Mouse (Mus musculus) right cerebral cortex, postnatal 36 days (tissue): Measurements from ENCODE around the gene Enpp7.
A peak's percentile ranks its signal among the peaks of the same experiment; 100 is the strongest.

Experiments
- DNase-seq, 2 experiments: peaks; one replicate each; pipeline ENCODE4 v3.0.0; 2022; ENCODE audit warnings: low spot score in 2 of 2, mixed read lengths in 1 of 2

Enpp7 gene

DNA sequence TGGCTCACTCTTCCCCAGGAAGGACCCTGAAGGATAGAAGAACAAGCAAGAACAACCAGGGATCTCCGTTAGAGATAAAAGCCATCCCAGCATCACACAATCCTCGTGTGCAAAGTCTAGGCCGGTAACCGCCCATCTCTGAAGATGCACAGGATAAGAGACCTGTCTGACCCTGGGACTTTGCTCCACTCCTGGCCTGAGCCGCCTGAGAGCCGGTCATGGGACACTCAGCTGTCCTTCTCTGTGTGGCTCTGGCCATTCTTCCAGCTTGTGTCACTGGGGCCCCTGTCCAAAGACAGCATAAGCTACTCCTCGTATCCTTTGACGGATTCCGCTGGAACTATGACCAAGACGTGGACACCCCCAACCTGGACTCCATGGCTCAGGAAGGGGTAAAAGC lies at the start of gene Enpp7:
TSS of gene Enpp7 (plus strand) at position 190 of the 400 bp plus-strand sequence.
- DNase-seq, result no peak

DNA sequence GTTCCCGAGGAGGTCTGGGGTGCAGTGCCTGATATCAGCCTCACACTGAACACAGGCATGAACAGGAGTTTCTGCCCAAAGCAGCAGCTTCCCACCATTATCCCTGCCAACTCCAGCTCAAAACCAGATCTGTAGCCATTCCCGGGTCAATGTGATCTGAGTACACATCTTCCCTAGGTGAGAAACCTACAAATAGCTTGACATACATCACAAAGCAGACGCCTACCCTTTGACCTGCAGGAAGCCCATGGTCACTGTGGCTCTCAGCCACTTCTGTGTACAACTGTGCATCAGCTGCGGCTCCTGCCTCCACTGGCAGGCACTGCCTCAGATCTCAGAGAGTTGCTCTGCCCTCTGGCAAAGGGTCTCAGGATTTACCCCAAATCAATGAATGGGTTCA lies 48.3 kb upstream of the Enpp7 start:
- DNase-seq, result no peak

DNA sequence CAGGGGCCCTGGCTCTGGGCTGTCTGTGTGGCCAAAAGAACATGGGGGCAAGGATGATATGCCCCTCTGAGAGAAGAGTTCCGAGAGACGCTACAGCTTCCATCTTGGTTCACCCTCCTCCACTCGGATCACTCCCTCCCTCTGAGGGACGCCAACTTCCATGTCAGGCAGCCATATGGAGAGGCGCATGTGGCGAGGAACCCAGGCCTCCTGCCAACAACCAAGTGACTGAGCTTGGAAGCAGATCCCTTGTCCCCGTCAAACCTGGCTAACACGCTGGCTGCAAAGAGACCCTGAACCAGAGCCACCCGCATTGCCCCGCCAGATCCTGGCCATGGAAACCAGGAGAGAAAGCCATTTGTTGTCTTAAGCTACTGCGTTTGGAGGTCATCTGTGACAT lies 47.4 kb upstream of the Enpp7 start:
- peak; percentile 52 to 58 for DNase-seq

DNA sequence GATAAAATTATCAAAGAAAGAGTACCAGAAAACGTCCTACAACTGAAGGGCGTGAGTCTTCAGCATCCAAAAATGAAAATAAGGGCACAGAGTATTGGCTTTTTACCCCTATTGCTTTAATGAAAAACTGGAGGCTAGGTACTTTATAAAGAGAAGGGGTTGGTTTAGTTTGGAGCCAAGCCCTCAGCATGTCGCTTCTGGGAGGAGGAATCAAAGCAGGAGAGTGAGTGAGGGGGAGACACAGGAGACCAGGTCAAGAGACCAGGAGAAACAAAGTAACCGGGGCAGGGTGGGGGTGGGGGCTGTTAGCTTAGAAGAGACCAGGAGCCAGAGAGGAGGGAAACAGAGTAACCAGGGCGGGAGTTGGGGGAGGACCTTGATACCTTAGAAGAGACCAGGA lies 46.7 kb upstream of the Enpp7 start:
- no peak for DNase-seq

DNA sequence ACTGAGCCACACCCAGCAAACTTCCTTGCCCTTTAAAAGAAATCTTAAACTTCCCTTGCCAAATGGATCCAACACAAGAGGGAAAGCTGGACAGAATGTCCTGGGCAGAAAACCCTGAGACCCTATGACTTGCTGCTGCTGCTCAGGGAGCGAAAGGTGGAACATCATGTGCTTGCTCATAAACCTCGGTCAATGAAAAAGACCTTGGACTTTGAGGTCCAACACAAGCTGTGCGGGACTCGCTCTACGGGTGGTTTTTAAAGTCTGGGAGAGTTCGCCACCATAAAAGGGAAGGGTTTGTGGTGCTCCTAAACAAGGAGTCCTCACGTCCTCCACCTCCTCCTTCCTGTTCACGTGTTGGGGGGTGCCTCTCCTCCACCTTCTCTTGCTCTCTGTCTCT lies 42.1 kb upstream of the Enpp7 start:
- no peak for DNase-seq

DNA sequence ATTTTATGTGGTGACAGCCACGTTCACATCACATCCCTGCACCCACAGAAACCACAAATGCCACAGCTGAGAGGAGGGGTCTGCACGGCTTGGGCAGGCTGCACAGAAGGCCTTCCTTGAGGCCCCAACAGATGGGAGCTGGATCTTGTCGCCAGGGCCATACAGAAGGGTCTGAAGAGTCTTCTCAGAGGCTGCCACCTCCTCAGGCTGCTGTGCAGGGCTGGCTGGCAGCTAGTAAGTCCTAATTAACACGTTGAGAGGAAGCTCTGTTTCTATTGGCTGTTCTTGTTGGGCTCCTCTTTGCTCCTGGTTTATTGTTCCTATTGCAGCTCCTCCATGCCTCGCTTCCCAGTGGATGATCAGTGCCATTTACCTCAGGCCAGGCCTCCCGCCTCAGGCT lies 33.0 kb upstream of the Enpp7 start:
- DNase-seq, result no peak

DNA sequence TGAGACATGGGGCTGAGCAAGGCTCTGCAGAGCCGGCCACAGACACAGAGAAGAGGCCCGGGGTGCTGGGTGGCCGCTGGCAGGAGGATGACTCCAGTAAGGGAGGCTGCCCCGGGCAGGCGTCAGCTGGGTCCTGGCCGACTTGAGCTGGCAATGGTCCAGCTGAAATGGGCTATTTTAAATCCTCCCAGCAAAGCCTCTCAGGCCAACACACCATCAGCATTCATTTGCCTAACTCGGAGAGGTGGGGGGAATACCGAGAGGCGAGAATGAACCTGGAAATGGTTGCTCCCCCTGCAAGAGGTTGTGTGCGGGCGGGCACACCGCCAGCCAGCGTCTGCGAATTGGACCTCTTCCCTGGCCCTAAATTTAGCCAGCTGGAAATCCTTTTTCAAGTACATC lies 30.9 kb upstream of the Enpp7 start:
- DNase-seq, result peak; percentile 50 to 54

DNA sequence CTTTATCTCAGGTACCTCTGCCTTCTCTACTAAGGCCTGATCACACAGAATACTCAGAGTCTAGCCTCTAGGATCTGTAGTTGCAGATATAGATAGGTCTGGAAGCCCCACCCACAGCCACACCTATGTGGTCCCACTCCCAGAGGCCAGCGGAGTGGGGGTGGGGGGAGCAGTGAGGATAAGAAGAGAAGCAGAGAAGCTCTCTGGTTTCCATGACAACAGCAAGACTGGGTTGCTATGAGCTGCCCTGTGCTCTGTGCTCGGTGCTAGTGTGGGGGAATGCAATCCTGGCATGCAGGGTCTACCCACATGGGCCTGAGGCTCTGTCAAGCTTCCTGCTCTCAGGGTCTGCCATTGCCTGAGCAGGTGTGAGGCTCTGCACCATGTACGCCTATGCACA lies 27.3 kb upstream of the Enpp7 start:
- peak; percentile 30 to 41 for DNase-seq

DNA sequence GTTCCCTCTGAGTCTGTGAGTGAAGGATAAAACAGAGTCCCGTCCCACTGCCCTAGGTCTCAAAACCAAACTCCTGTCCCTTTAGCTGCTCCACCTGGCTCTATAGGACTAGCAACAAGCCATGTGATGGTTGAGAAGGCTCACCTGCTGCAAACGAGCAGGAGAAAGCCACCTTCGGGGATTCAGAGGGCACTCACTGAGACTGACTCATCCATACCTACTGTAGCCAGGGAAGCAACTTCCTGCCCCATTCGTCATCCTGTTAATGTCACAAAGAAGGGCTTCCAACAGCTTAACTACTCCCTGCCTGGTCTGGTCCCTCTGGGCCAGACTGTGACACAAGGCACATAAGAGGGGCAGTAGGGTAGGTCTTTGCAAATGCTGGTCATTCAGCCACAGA lies 25.5 kb upstream of the Enpp7 start:
- DNase-seq, result no peak

DNA sequence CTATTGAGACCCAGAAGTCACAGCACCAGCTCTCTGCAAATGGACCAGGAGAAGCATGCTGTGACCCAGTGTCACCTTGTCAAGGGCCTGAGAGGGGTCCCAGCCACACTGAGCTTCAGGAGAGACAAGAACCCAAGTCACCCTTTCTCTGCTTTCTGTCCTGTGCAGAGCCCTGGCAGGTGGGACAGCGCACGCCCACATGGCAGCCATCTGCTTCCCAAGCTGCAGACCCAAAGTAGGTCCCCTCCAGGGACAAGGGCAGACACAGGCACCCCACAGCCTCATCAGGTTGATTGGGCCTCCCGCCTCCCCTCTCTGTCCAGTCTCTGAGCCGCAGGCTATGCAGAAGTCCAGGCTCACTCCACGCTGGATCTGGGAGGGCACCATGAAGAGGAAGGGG lies 24.1 kb upstream of the Enpp7 start:
- no peak for DNase-seq

DNA sequence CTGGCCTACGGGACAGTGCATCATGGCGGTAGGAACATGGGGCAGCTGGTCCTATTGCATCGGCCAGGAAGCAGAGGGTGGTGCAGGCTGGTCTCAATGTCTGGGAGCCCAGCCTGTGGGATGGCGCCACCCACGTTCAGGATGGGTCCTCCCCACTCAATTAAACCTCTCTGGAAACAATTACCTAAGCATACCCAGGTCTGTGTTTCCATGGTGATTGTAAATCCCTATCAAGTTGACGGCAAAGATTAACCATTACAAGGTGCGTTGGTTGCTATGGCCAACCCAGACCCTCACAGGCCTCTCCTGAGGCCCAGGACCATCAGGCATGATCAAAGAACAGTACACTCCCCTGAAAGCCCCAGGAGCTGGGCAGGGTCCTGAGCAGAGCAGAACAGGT lies 22.9 kb upstream of the Enpp7 start:
- DNase-seq, result no peak

DNA sequence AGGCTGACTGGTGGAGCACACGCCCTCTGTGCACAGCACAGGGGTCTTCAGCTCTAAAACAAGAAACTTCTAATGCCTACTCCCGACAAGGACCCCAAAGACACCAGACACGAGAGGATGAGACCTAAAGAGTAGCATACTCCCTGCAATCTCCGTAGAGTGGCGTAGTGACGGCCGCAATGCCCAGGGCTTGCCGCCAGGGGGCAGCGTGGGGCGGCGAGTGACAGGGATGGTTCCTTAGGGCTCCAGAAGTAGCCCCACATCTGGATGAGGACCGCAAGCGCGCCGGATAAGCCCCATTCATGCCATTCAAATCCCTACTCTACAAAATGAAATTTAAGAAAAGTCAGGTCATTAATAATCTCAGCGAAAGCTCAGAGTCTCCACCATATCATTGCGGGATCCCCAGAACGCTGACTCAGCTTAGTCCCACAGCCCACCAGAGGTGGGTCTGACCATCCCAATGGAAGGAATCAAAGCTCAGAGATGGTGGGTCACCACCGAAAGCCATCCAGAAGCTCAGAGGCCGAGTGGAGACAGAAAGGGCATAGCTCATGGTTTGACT lies 16.4 kb upstream of the Enpp7 start:
- DNase-seq, result no peak

DNA sequence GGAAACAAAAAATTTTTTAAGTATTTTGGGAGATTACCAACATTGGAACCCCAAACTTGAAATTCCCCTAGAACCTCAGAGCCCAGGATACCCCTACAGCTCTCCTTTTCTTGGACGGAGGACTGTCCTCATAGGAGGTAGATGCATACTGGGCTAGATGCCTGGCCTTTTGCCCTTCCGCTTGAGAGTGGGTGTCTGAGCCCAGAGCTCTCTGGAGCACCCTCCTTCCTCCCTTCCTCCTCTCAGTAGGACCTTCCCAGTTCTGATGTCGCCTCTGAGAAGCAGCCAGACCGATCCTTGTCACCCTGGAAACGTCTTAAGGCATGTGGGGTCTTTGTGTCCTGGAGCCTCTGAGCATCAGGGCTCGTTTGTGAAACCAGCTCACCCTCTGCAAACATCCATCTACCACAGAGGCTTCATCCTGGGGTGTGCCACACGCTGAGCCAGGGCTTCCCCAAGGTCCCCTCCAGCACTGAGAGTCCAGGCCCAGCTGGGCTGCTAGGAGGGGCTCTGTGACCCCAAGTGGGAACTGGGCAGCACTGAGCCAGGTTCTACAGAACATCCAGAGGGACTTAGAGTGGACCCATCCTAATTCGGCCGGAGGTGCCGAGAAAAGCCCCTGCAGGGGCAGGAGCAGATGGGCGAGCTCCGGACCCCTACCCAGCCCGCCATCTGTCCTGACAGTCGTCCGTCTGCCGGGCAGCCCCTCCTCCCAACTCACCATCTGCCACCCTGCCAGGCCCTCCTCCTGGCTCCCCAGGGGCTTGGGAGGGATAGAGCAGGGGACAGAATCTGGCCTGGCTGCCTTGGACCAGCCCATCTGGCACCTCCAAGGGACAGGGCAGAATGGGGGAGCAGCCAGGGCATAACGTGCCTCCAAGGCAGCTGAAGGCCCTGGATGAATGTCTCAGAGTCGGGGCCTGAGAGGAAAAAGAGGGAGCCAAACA lies 15.3 kb upstream of the Enpp7 start:
- no peak for DNase-seq

DNA sequence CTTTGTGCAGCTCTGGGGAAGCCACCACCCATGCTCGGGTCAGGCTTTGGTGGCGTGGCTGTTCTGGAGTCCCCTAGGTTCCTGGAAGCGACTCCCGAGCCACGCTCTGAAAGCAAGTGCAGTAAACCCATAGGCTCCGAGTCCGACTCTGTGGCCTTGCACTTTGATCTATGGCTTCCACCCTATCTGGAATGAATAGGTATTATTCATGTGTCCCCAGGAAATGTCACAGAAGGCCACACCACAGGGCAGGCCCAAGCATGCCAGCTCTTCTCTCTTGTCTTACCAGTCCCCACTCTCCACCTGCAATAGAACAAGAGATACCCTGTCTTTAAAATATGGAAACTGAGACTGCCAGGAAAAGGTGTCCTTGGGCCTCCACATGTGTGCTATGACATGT lies 13.6 kb upstream of the Enpp7 start:
- DNase-seq, result no peak

DNA sequence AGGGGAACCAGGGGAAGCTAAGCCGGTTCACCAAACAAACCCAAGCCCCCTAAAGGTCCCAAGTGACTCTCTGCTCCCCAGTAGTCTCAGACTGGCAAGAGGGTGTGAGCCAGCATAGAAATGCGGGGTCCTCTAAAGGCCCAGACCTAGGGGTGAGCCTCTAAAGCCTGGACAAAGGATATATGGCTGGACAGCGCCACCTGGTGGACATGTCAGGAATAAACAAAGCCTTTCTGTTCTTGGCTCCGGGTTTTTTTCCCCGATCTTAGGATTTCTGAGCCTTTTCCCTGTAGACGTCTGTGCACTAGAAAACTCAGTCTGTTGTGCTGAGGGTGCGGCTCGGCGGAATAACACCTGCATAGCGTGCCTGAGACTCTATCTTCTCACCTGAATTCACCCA lies 12.6 kb upstream of the Enpp7 start:
- peak; percentile 56 to 59 for DNase-seq

DNA sequence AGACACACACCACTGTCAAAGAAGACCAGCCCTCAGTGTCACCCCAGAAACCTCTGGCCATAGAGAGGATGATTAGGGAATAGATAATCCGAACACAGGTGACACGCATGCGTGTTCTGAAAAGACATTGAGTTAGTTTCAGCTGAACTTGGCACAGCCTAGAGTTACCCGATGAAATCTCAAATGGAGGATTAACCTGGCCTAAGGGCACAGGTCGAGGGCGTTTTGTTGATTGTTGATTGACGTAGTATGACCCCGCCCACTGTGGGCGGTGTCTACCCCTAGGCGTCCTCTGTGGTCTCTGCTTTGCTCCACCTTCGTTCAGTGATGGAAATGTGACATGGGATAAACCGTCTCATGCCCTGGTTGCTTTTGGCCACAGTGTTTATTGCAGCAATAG lies 12.1 kb upstream of the Enpp7 start:
- DNase-seq, result no peak

DNA sequence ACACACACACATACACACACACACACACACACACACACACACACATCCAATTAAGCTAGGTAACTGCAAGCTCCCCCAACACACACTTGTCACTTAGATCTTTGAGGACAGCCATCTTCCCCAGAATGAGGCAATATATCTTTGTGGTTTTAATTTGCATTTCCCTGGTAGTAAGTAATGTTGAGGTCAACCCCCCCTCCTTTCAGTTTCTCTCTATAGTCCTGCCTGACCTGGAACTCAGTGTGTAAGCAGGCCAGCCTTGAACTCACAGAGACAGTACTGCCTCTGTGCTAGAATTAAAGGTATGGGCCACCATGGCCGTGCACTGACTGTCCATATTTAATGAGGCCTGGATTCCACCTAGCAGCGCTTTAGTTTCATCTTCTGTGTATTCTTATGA lies 7.6 kb upstream of the Enpp7 start:
- DNase-seq, result no peak

DNA sequence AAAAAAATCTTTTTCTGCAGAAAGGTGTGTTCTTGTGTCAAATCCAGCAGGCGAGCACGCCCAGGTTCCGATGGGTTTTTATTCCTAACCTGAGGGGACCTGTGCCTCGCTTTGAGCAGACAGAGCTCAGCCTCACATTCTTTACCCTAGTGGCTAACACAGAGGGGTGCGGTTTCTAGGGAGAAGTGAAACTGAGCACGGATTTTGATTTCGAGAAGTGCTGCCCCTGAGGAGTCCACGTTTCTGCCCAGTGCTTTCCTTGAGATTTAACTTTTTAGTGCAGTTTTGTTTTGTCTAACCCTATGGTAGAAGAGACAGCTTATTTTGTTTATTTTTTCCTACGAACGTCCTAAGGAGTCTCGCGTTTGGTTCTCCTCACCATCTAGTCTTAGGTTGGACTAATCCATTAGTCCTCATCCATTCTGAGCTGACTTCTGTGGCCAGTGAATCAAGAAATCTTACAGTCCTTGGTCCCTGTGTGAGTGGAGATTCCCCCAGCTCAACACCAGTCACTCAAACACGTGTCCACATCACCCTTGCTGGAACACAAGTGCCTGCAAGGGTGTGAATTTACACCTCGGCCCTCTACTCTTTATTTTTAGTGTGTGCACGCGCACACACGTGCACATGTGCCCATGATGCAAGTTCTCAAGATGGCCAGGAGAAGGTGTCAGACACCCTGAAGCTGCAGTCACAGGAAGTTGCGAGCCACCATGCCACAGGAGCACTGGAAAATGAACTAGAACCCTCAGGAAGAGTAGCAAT lies 6.8 kb upstream of the Enpp7 start:
- no peak for DNase-seq

DNA sequence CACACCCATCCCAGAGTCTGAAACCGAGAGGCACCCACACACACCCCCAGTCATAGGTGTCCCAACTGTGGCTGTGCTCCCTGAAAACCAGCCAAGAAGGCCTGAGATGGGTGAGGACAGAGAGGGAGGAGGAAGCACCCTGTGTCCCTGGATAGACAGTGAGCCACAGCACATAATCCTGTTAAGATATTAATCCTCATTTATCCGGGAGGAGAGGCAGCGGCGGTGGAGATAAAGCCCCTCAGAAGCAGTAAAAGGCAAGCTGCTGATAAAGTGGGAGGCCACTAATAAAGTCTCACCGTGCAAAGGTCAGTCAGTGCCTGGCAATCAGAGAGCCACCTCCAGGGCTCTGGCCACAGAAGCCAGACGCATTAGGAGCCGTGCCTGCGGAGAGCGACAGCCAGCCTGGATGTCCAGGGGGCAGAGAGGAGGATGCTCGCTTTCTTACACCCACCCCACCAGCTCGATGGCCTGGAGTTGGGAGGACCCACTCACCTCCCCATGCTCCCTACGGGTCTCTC lies 5.3 kb upstream of the Enpp7 start:
- DNase-seq, result no peak

DNA sequence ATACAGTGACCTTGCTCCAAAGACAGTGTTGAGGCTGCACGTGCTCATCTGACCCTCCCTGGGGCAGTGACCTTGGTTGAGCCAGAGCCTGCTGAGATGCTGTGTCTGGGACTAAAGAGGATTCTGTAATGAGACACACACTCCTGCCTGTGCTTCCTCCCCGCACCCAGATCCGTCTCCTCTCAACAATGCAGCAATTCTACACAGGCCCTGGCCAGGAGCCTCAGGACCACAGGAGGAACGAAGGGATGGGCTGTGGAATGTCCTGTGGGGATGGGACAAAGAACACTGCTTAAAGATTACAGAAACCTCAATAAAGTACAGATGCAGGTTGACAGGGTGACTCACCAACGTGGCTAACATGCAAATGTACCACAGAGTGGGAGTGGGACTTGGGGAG lies 2.4 kb upstream of the Enpp7 start:
- DNase-seq, result no peak

DNA sequence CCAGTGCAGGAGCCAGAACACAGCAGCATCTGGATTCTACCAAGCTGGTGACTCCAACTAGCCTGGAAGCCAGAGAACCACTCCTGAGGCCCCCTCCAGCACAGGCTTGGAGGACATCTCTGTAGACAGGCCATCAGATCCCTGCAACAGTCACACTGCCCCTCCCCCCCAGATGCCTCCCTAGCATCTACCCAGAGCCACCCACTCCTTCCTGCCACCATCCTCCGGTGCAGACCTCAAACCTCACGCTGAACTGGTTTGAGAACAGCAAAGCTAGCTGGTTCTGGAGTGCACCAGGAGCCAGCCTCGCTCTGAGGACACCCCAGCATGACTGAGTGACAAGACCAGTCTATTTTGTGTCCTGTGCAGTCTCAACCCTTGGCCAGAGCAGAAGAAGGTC lies 4.8 kb downstream of the Enpp7 start:
- no peak for DNase-seq

DNA sequence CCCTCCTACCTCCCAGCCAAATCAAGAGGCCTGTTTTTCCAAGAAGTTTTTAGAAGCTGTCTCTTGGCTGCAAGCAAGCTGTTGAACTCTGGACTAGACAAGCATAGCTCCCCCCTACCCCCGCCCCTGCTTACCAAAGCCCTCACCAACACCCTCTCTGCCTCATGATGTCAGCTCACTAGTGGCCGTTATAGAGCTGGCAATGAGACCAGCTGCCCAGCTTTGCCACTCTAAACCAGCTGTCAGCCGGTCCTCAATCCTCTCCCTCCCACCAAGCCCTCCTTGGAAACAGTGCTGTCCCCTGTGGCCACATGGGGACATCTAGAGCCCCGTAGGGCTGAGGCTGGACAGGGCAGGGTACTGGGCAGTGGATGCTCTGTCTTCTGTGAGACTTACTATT lies 7.5 kb downstream of the Enpp7 start:
- no peak for DNase-seq

DNA sequence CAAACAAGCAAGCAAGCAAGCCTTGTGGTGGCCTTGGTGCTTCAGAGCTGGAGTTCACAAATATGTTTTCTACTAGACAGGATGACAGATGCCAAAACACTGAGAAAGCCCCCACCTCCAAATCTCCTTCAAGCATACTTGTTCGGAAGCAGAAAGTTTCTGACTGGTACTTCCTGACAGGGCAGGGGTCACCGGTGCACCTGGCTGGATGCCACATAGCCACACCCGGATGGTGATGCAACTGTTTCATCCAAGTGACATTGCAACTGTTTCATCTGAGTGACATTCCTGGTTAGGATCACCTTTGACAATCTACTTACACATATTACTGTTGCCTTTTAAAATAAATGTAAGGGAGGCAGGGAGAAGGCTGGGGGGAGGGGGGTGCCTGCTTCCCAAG lies 9.2 kb downstream of the Enpp7 start:
- DNase-seq, result no peak
